Mouse (Mus musculus): ENCODE data around the gene Dock1.

GRCm38 (mm10) chr7:134878985-134879384 is 208.5 kb downstream of the Dock1 start:
- no peak for TF ChIP-seq CTCF (conservative IDR thresholded peaks at IDR 0.05; ENCODE audit: insufficient read depth, insufficient read length, low read depth, low read length)
- no peak for TF ChIP-seq POLR2A (IDR thresholded peaks at IDR 0.05; ENCODE audit: low read depth, low read length)
